Mouse (Mus musculus) ES-E14 (cell line): ENCODE results near the gene Cpne4. TPM values are rescaled to one million over a fixed set of nuclear protein-coding genes. Genes with fewer than 3 reads are reported as not detected.

Experiments used
- DNase-seq: peaks from one replicate; pipeline ENCODE4 v3.0.0-alpha.2; 2013; ENCODE audit warnings: low read depth, low spot score
- H3K27ac ChIP-seq: 2 replicates; pipeline ENCODE4 v1.5.1; 2012; ENCODE audit warnings: low read depth, mild to moderate bottlenecking, low read length, moderate library complexity, mixed read lengths; ENCODE audit not compliant: poor library complexity, insufficient read depth, severe bottlenecking
- H3K36me3 ChIP-seq: 2 replicates; pipeline ENCODE4 v1.6.1; 2012; ENCODE audit warnings: mild to moderate bottlenecking, low read length, moderate library complexity, mixed read lengths; ENCODE audit not compliant: control insufficient read depth, poor library complexity, insufficient read depth, severe bottlenecking
- H3K4me1 ChIP-seq, 2 experiments: fragments of 150-350 bp in 1 of 2; sonication (generic) in 1 of 2; 2 replicates each; pipeline ENCODE4 v1.6.1; 2012; ENCODE audit warnings: low read length in 2 of 2, mild to moderate bottlenecking in 1 of 2, mixed read lengths in 1 of 2; ENCODE audit not compliant: control insufficient read depth in 2 of 2, insufficient read depth in 2 of 2, poor library complexity in 1 of 2
- H3K4me3 ChIP-seq, 2 experiments: fragments of 150-350 bp in 1 of 2; sonication (generic) in 1 of 2; 2 replicates each; pipeline ENCODE4 v1.5.1; 2012; ENCODE audit warnings: low read length in 2 of 2, low read depth in 1 of 2, mild to moderate bottlenecking in 1 of 2, mixed read lengths in 1 of 2; ENCODE audit not compliant: insufficient read depth in 1 of 2, poor library complexity in 1 of 2, severe bottlenecking in 1 of 2
- H3K9ac ChIP-seq: 2 replicates; pipeline ENCODE4 v1.6.1; 2012; ENCODE audit warnings: low read depth, mild to moderate bottlenecking, low read length, mixed read lengths; ENCODE audit not compliant: poor library complexity, insufficient read depth, severe bottlenecking
- H3K9me3 ChIP-seq: fragments of 150-350 bp; sonication (generic); 2 replicates; pipeline ENCODE4 v1.6.1; 2012; ENCODE audit warnings: low read depth, mild to moderate bottlenecking, low read length; ENCODE audit not compliant: control insufficient read depth, insufficient read depth
- CHD2 ChIP-seq: IDR thresholded peaks from 2 replicates; pipeline ENCODE4 v1.6.1; 2014; ENCODE audit warnings: mild to moderate bottlenecking, low read depth, low read length, inconsistent platforms
- HCFC1 ChIP-seq: IDR thresholded peaks from 2 replicates; pipeline ENCODE4 v1.6.1; 2012; ENCODE audit warnings: low read length, inconsistent platforms, borderline replicate concordance; ENCODE audit not compliant: insufficient read depth
- MAFK ChIP-seq: IDR thresholded peaks from 2 replicates; pipeline ENCODE4 v1.6.1; 2014; ENCODE audit warnings: mild to moderate bottlenecking, low read depth, low read length, inconsistent platforms; ENCODE audit not compliant: insufficient read depth
- ZC3H11A ChIP-seq: IDR thresholded peaks from 2 replicates; pipeline ENCODE4 v1.6.1; 2012; ENCODE audit warnings: low read depth, mild to moderate bottlenecking, inconsistent platforms, low read length, borderline replicate concordance
- ZNF384 ChIP-seq: IDR thresholded peaks from 2 replicates; pipeline ENCODE4 v1.6.1; 2012; ENCODE audit warnings: low read depth, low read length, inconsistent platforms
- in situ Hi-C, 2 experiments: fragments of 600-800 bp; cut with MboI; formaldehyde crosslinking; loops; one replicate each; pipeline ENCODE4 v1.15.1; 2025; ENCODE audit warnings: low sequenced_read_pairs in 2 of 2, inconsistent platforms in 1 of 2; ENCODE audit not compliant: unreplicated experiment in 2 of 2
- total RNA-seq: library from RNA; depleted of rRNA; stranded (reverse); fragments of 300-350 nt; gene quantifications from 2 replicates; pipeline ENCODE4 v1.2.3, GENCODE M21; 2012

The Cpne4 gene
- total RNA-seq, 1 experiment: 0.13 TPM

DNA sequence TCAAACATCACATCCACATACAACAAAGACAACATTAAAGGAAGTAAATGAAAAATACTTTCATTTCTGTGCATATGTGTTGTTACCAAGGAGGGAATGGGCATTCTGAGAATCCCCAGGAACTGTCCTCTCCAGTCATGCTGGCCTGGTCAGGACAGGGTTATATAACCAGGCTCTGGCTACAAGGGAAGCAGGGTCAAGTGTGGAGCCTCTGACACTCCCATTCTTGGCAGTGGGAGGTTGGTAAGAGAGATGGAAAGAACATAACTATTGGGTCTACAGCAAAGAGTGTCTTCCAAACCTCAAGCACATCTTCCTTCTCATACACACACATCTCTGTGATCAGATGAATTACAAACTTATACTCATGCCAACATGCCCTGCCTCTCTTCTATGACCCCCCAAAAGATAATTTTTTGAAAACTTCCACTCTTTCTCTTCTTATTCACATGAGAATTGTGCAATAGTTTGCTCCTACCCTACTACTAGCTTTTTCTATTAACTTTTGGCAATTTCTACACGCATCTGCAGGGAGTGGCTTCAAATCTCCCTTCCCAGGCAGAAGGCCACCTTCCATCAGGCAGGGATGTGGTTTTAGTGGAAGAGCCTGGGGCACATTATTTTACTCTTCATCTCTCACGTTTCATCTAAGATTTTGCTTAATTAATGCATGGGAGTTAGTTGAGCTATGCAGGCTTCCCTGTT lies 298.3 kb downstream of the Cpne4 start:
- Histone ChIP-seq H3K9me3 (no peaks in the 10 kb centered on the region), H3K36me3 (no peaks in the 10 kb centered on the region), H3K9ac (no peak overlapping the region), H3K27ac (no peak overlapping the region), H3K4me1 (no peaks in the 10 kb centered on the region), H3K4me3 (no peak overlapping the region)
- TF ChIP-seq HCFC1 (no peak), ZNF384 (no peak), MAFK (no peak), CHD2 (no peak), ZC3H11A (no peak)
- in situ Hi-C loops: no loop called here
- DNase-seq: no peak

DNA sequence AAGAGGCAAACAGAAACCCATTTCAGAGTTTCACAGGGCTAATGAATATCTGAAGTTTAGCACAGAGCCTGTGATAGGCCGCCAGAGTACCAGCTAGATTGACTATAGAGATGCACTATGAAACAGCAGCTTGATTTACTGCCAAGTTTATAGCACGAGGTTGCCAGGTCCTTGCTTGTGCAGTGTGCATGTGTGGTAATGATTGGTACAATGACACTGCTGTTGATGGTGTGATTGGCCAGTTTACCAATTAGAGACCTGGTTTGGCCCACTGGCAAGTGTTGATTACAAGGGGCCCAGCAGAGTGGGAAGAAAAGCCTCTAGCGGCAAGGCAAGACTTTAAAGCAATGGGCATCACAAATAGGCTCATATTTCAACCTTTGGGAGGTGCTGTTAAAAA lies 306.6 kb downstream of the Cpne4 start:
- in situ Hi-C loops: no loop called here
- Histone ChIP-seq H3K36me3 (no peaks in the 10 kb centered on the region), H3K27ac (no peak overlapping the region), H3K4me3 (no peak overlapping the region), H3K9ac (no peak overlapping the region), H3K4me1 (no peaks in the 10 kb centered on the region), H3K9me3 (no peaks in the 10 kb centered on the region)
- TF ChIP-seq ZC3H11A: no peak
- no peak for TF ChIP-seq HCFC1
- TF ChIP-seq MAFK: no peak
- TF ChIP-seq CHD2: no peak
- TF ChIP-seq ZNF384: no peak
- no peak for DNase-seq

DNA sequence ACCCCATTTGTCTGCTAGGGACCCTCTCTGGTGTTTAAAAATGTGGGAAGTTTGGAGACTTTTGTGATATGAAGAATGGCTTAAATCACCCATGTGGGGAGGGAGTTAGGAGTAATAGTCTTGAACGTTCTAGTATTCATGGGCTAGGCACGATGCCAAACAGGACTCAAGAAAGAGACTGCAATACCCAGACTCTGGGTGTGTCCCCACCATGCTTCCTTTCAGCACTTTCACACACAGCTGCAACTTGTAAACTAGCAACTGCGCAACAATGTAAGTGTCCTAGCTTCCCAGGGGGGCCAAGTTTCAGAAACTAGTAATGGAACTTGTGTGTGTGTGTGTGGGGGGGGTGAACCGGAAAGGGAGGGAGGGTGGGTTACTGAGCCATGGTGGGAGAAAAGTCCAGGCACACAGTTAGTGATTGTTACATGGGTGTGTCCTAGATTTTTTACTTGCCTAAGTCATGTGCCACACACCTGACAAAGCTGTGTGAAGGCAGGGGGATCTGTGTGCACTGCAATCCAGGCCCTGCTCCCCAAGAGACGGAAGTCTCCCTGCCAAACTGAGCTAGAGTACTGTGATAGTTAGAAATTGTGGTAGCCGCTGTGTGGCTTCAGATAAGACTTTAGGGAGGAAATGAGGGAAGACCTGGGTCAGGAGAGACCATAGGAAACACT lies 307.3 kb downstream of the Cpne4 start:
- DNase-seq: no peak
- no peak for TF ChIP-seq HCFC1
- TF ChIP-seq CHD2: no peak
- no peak for TF ChIP-seq ZC3H11A
- no peak for TF ChIP-seq MAFK
- no peak for TF ChIP-seq ZNF384
- Histone ChIP-seq H3K27ac (no peak overlapping the region), H3K9ac (no peak overlapping the region), H3K36me3 (no peaks in the 10 kb centered on the region), H3K4me1 (no peaks in the 10 kb centered on the region), H3K4me3 (no peak overlapping the region), H3K9me3 (no peaks in the 10 kb centered on the region)
- in situ Hi-C loops: no loop called here

DNA sequence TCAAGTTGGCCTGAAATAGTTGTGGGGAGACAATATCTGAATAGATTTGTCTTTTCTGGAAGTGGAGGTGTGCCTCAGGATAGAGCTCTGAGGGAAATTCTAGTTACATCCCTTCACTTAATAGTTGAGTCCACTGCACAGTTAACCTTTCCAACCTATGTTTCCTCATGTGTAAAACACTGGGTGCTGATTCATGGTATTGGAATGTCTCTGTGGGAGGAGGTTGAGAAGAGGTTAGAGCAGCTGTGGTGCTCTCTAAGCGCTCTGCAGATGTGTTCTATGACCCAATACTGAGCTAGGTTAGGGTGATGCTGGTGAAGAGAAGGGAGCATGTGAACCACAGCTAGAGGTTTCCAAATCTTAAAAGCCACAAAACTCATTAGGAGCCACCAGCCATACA lies 318.7 kb downstream of the Cpne4 start:
- Histone ChIP-seq H3K9ac (no peak overlapping the region), H3K27ac (no peak overlapping the region), H3K4me1 (no peaks in the 10 kb centered on the region), H3K9me3 (no peaks in the 10 kb centered on the region), H3K4me3 (no peak overlapping the region), H3K36me3 (no peaks in the 10 kb centered on the region)
- TF ChIP-seq MAFK (no peak), ZC3H11A (no peak), HCFC1 (no peak), CHD2 (no peak), ZNF384 (no peak)
- in situ Hi-C loops: no loop called here
- DNase-seq: no peak

DNA sequence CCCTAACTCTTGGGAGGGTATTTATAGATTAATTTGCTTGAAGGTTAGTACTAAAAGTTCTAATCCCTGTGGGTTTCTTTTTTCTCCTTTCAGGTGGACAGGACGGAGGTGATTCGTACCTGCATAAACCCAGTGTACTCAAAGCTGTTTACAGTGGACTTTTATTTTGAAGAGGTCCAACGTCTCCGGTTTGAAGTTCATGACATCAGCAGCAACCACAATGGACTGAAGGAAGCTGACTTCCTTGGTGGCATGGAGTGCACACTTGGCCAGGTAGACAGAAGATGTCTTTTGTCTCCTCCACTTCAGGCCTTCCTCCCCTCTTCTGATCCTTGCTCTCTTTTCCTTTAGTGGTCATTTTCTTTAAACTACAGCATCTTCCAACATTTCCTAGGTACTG lies 325.5 kb downstream of the Cpne4 start:
- Histone ChIP-seq H3K9ac (no peak overlapping the region), H3K4me3 (no peak overlapping the region), H3K9me3 (no peaks in the 10 kb centered on the region), H3K27ac (no peak overlapping the region), H3K4me1 (no peaks in the 10 kb centered on the region), H3K36me3 (no peaks in the 10 kb centered on the region)
- no peak for DNase-seq
- TF ChIP-seq MAFK: no peak
- no peak for TF ChIP-seq HCFC1
- TF ChIP-seq CHD2: no peak
- TF ChIP-seq ZNF384: no peak
- no peak for TF ChIP-seq ZC3H11A
- in situ Hi-C loops: no loop called here
